Mouse (Mus musculus) forebrain, embryonic 15.5 days (tissue): ENCODE results near the gene Fkbp15. TPM values are rescaled to one million over a fixed set of nuclear protein-coding genes. Genes with fewer than 3 reads are reported as not detected.
A peak's percentile ranks its signal among the peaks of the same experiment; 100 is the strongest.

Source experiments
- ATAC-seq: fragments of 200-750 bp; cut with Nextera tagmentation; replicated peaks from 2 replicates; pipeline ENCODE4 v1.8.0; 2017; ENCODE audit warnings: mild to moderate bottlenecking, moderate TSS enrichment, moderate library complexity
- H3K27ac ChIP-seq: fragments of 300-500 bp; sonication (generic); replicated peaks from 2 replicates; pipeline ENCODE4 v1.5.1; 2015; ENCODE audit warnings: mild to moderate bottlenecking, inconsistent platforms
- H3K27me3 ChIP-seq: fragments of 300-500 bp; sonication (generic); 2 replicates; pipeline ENCODE4 v1.6.1; 2015; ENCODE audit warnings: inconsistent platforms
- H3K36me3 ChIP-seq: fragments of 300-500 bp; sonication (generic); 2 replicates; pipeline ENCODE4 v1.6.1; 2015; ENCODE audit warnings: mild to moderate bottlenecking, inconsistent platforms
- H3K4me1 ChIP-seq: fragments of 300-500 bp; sonication (generic); 2 replicates; pipeline ENCODE4 v1.6.1; 2015; ENCODE audit warnings: inconsistent platforms
- H3K4me2 ChIP-seq: fragments of 300-500 bp; sonication (generic); replicated peaks from 2 replicates; pipeline ENCODE4 v1.6.1; 2015; ENCODE audit warnings: mild to moderate bottlenecking, inconsistent platforms
- H3K4me3 ChIP-seq: fragments of 300-500 bp; sonication (generic); 2 replicates; pipeline ENCODE4 v1.5.1; 2015; ENCODE audit warnings: mild to moderate bottlenecking, inconsistent platforms
- H3K9ac ChIP-seq: fragments of 300-500 bp; sonication (generic); replicated peaks from 2 replicates; pipeline ENCODE4 v1.6.1; 2015; ENCODE audit warnings: mild to moderate bottlenecking, inconsistent platforms
- H3K9me3 ChIP-seq: fragments of 300-500 bp; sonication (generic); 2 replicates; pipeline ENCODE4 v1.6.1; 2016; ENCODE audit warnings: inconsistent platforms
- WGBS: fragments of 180-500 bp; shearing (Covaris S2); methylation state at CpG from one replicate; pipeline ENCODE4 v1.1.7; 2015; ENCODE audit warnings: mixed read lengths; 5-methylcytosine and 5-hydroxymethylcytosine counted together
- polyA plus RNA-seq: library from polyadenylated mRNA; unstranded; fragments of >200 nt; fragmentation: Nextera tagmentation; extraction: Ambion mirVana; gene quantifications from 2 replicates; pipeline ENCODE4 v1.2.1, GENCODE M21; 2015

Gene Fkbp15
- polyA plus RNA-seq, 1 experiment from 2014 or later: 22.8 TPM

- WGBS: 19% methylated on average over 12 of the region's 12 CpGs
- Histone ChIP-seq H3K4me2 (peak overlapping the region; percentile 85), H3K9ac (peak overlapping the region; percentile 69), H3K9me3 (no peaks in the 10 kb centered on the region), H3K27me3 (no peaks in the 10 kb centered on the region), H3K27ac (no peak overlapping the region), H3K36me3 (no peaks in the 10 kb centered on the region), H3K4me1 (peaks cover 18% of the 10 kb centered on the region), H3K4me3 (peak overlapping the region; percentile 81)
- ATAC-seq: no peak
These were observed 73.1 kb downstream of the Fkbp15 start for GRCm38 (mm10) chr4:62286992-62287900.

GRCm38 (mm10) chr4:62286257-62286991 is 73.9 kb downstream of the Fkbp15 start:
- H3K4me2 ChIP-seq: peak overlapping the region; percentile 85
- peak overlapping the region; percentile 81 for H3K4me3 ChIP-seq
- no peaks in the 10 kb centered on the region for H3K27me3 ChIP-seq
- ATAC-seq: peak; percentile 95
- no peaks in the 10 kb centered on the region for H3K36me3 ChIP-seq
- peaks cover 18% of the 10 kb centered on the region for H3K4me1 ChIP-seq
- H3K9me3 ChIP-seq: no peaks in the 10 kb centered on the region
- H3K9ac ChIP-seq: peak overlapping the region; percentile 69
- H3K27ac ChIP-seq: peak overlapping the region; percentile 14
- whole genome bisulfite sequencing: under 1% methylated on average over 52 of the region's 55 CpGs

GRCm38 (mm10) chr4:62285576-62285975 is 74.8 kb downstream of the Fkbp15 start:
- ATAC-seq: no peak; the same call in 1 of the 2 replicates
- H3K4me2 ChIP-seq: peak overlapping the region; percentile 85
- 74% methylated on average over 8 of the region's 8 CpGs for WGBS

GRCm38 (mm10) chr4:62282969-62283368 is 77.4 kb downstream of the Fkbp15 start:
- H3K27me3 ChIP-seq: no peaks in the 10 kb centered on the region
- no peaks in the 10 kb centered on the region for H3K36me3 ChIP-seq
- peaks cover 17% of the 10 kb centered on the region for H3K4me1 ChIP-seq
- no peaks in the 10 kb centered on the region for H3K9me3 ChIP-seq
- H3K4me2 ChIP-seq: no peak overlapping the region
- 85% methylated on average over 7 of the region's 7 CpGs for WGBS
- no peak overlapping the region for H3K27ac ChIP-seq
- no peak for ATAC-seq
- H3K4me3 ChIP-seq: no peak overlapping the region
- H3K9ac ChIP-seq: no peak overlapping the region

More at GRCm38 (mm10) chr4:62285576-62285975, 74.8 kb downstream of the Fkbp15 start:
- peaks cover 18% of the 10 kb centered on the region for H3K4me1 ChIP-seq
- H3K4me3 ChIP-seq: no peak overlapping the region
- no peaks in the 10 kb centered on the region for H3K9me3 ChIP-seq
- no peak overlapping the region for H3K27ac ChIP-seq
- 0 out of 2 replicates have a peak overlapping the region, but pooled peaks have one; percentile 69 for H3K9ac ChIP-seq
- no peaks in the 10 kb centered on the region for H3K27me3 ChIP-seq
- H3K36me3 ChIP-seq: no peaks in the 10 kb centered on the region

- H3K27me3 ChIP-seq: no peaks in the 10 kb centered on the region
- no peak overlapping the region for H3K27ac ChIP-seq
- no peak overlapping the region for H3K9ac ChIP-seq
- H3K4me3 ChIP-seq: no peak overlapping the region
- H3K9me3 ChIP-seq: no peaks in the 10 kb centered on the region
- H3K4me1 ChIP-seq: peaks cover 6% of the 10 kb centered on the region
- no peaks in the 10 kb centered on the region for H3K36me3 ChIP-seq
- no peak for ATAC-seq
- WGBS: 58% methylated on average over 5 of the region's 5 CpGs
- no peak overlapping the region for H3K4me2 ChIP-seq
These were observed 79.0 kb downstream of the Fkbp15 start for GRCm38 (mm10) chr4:62281319-62281718.

GRCm38 (mm10) chr4:62278081-62278480 is 82.3 kb downstream of the Fkbp15 start:
- H3K27ac ChIP-seq: no peak overlapping the region
- 76% methylated on average over 4 of the region's 4 CpGs for WGBS
- H3K4me3 ChIP-seq: no peak overlapping the region
- H3K36me3 ChIP-seq: no peaks in the 10 kb centered on the region
- no peak overlapping the region for H3K9ac ChIP-seq
- H3K27me3 ChIP-seq: no peaks in the 10 kb centered on the region
- H3K9me3 ChIP-seq: no peaks in the 10 kb centered on the region
- ATAC-seq: no peak
- no peak overlapping the region for H3K4me2 ChIP-seq
- peaks cover 8% of the 10 kb centered on the region; the same call in 1 of the 2 replicates for H3K4me1 ChIP-seq

- Histone ChIP-seq H3K4me3 (no peak overlapping the region), H3K27ac (no peak overlapping the region), H3K4me1 (peaks cover 8% of the 10 kb centered on the region; the same call in 1 of the 2 replicates), H3K36me3 (no peaks in the 10 kb centered on the region), H3K4me2 (no peak overlapping the region), H3K27me3 (no peaks in the 10 kb centered on the region), H3K9ac (no peak overlapping the region), H3K9me3 (no peaks in the 10 kb centered on the region)
- ATAC-seq: no peak
- 73% methylated on average over 3 of the region's 3 CpGs for WGBS
These were observed 83.1 kb downstream of the Fkbp15 start for GRCm38 (mm10) chr4:62277222-62277621.

GRCm38 (mm10) chr4:62276642-62277041 is 83.7 kb downstream of the Fkbp15 start:
- WGBS: 84% methylated on average over 10 of the region's 10 CpGs
- no peak overlapping the region for H3K27ac ChIP-seq
- H3K36me3 ChIP-seq: no peaks in the 10 kb centered on the region
- H3K9me3 ChIP-seq: no peaks in the 10 kb centered on the region
- no peak overlapping the region for H3K9ac ChIP-seq
- no peaks in the 10 kb centered on the region for H3K27me3 ChIP-seq
- peaks cover 8% of the 10 kb centered on the region; the same call in 1 of the 2 replicates for H3K4me1 ChIP-seq
- no peak overlapping the region for H3K4me3 ChIP-seq
- no peak for ATAC-seq
- H3K4me2 ChIP-seq: no peak overlapping the region

GRCm38 (mm10) chr4:62274841-62275536 is 85.4 kb downstream of the Fkbp15 start:
- no peak overlapping the region; the same call in 1 of the 2 replicates for H3K27ac ChIP-seq
- 1% methylated on average over 12 of the region's 12 CpGs for WGBS
- H3K36me3 ChIP-seq: no peaks in the 10 kb centered on the region
- H3K4me1 ChIP-seq: peaks cover 8% of the 10 kb centered on the region; the same call in 1 of the 2 replicates
- no peak overlapping the region for H3K9ac ChIP-seq
- no peak overlapping the region for H3K4me3 ChIP-seq
- no peaks in the 10 kb centered on the region for H3K27me3 ChIP-seq
- no peaks in the 10 kb centered on the region for H3K9me3 ChIP-seq
- H3K4me2 ChIP-seq: 0 out of 2 replicates have a peak overlapping the region, but pooled peaks have one; percentile 6
- ATAC-seq: peak; percentile 71

- no peak for ATAC-seq
- WGBS: 94% methylated on average over 10 of the region's 10 CpGs
- H3K27ac ChIP-seq: no peak overlapping the region
These were observed 86.4 kb downstream of the Fkbp15 start for GRCm38 (mm10) chr4:62273916-62274315.

GRCm38 (mm10) chr4:62272696-62273095 is 87.7 kb downstream of the Fkbp15 start:
- WGBS: 91% methylated on average over 10 of the region's 10 CpGs
- H3K4me1 ChIP-seq: peaks cover 8% of the 10 kb centered on the region; the same call in 1 of the 2 replicates
- H3K27me3 ChIP-seq: no peaks in the 10 kb centered on the region
- H3K4me2 ChIP-seq: no peak overlapping the region
- ATAC-seq: no peak
- H3K36me3 ChIP-seq: no peaks in the 10 kb centered on the region
- H3K9me3 ChIP-seq: no peaks in the 10 kb centered on the region
- H3K9ac ChIP-seq: no peak overlapping the region
- no peak overlapping the region for H3K4me3 ChIP-seq
- H3K27ac ChIP-seq: no peak overlapping the region

More at GRCm38 (mm10) chr4:62273916-62274315, 86.4 kb downstream of the Fkbp15 start:
- H3K27me3 ChIP-seq: no peaks in the 10 kb centered on the region
- H3K4me1 ChIP-seq: peaks cover 8% of the 10 kb centered on the region; the same call in 1 of the 2 replicates
- H3K4me2 ChIP-seq: no peak overlapping the region
- no peak overlapping the region for H3K9ac ChIP-seq
- no peak overlapping the region for H3K4me3 ChIP-seq
- H3K9me3 ChIP-seq: no peaks in the 10 kb centered on the region
- no peaks in the 10 kb centered on the region for H3K36me3 ChIP-seq
